Mouse (Mus musculus) kidney, embryonic 14.5 days (tissue): Measurements from ENCODE around the gene Ttc7b. TPM values are rescaled to one million over a fixed set of nuclear protein-coding genes. Genes with fewer than 3 reads are reported as not detected.

Experiments
- ATAC-seq: fragments of 200-750 bp; cut with Nextera tagmentation; 2 replicates; pipeline ENCODE4 v1.8.0; 2017; ENCODE audit warnings: moderate number of reproducible peaks, mild to moderate bottlenecking, moderate TSS enrichment, moderate library complexity; ENCODE audit not compliant: low FRiP score, low TSS enrichment
- H3K27ac ChIP-seq: fragments of 300-500 bp; sonication (generic); 2 replicates; pipeline ENCODE4 v1.5.1; 2014; ENCODE audit warnings: low read depth, mild to moderate bottlenecking, low read length, moderate library complexity, mixed read lengths
- H3K27me3 ChIP-seq: fragments of 300-500 bp; sonication (generic); 2 replicates; pipeline ENCODE4 v1.6.1; 2014; ENCODE audit warnings: mild to moderate bottlenecking, low read length; ENCODE audit not compliant: control insufficient read depth, insufficient read depth
- H3K36me3 ChIP-seq: fragments of 300-500 bp; sonication (generic); 2 replicates; pipeline ENCODE4 v1.6.1; 2014; ENCODE audit warnings: low read length, mixed read lengths; ENCODE audit not compliant: control insufficient read depth, insufficient read depth
- H3K4me1 ChIP-seq: fragments of 300-500 bp; sonication (generic); 2 replicates; pipeline ENCODE4 v1.6.1; 2014; ENCODE audit warnings: low read length, mixed read lengths; ENCODE audit not compliant: control insufficient read depth, insufficient read depth
- H3K4me2 ChIP-seq: fragments of 300-500 bp; sonication (generic); replicated peaks from 2 replicates; pipeline ENCODE4 v1.6.1; 2014; ENCODE audit warnings: low read depth, mild to moderate bottlenecking, low read length
- H3K4me3 ChIP-seq: fragments of 300-500 bp; sonication (generic); 2 replicates; pipeline ENCODE4 v1.5.1; 2014; ENCODE audit warnings: mild to moderate bottlenecking, low read length
- H3K9ac ChIP-seq: fragments of 300-500 bp; sonication (generic); 2 replicates; pipeline ENCODE4 v1.6.1; 2014; ENCODE audit warnings: low read depth, mild to moderate bottlenecking, low read length, moderate library complexity
- H3K9me3 ChIP-seq: fragments of 300-500 bp; sonication (generic); 2 replicates; pipeline ENCODE4 v1.6.1; 2016; ENCODE audit warnings: low read length; ENCODE audit not compliant: control insufficient read depth
- WGBS: fragments of 180-500 bp; shearing (Covaris S2); extraction: QIAGEN DNeasy Blood & Tissue Kit; methylation state at CpG from one replicate; pipeline ENCODE4 v1.1.7; 2014; 5-methylcytosine and 5-hydroxymethylcytosine counted together
- polyA plus RNA-seq: library from polyadenylated mRNA; unstranded; fragments of >200 nt; fragmentation: Nextera tagmentation; extraction: Ambion mirVana; gene quantifications from 2 replicates; pipeline ENCODE4 v1.2.1, GENCODE M21; 2014

Gene Ttc7b
- 6.2 and 7.6 TPM in 2 replicates for polyA plus RNA-seq

GRCm38 (mm10) chr12:100520794-100521186 is at the start of gene Ttc7b:
Gene Ttc7b, minus strand, starts transcription at chr12:100520826.
- H3K4me2 ChIP-seq = peak within 1 kb of the TSS; percentile 84
- 3% methylated on average over 33 of the region's 42 CpGs for WGBS
- peaks cover 8% of the 10 kb centered on the region; the same call in 1 of the 2 replicates for H3K4me1 ChIP-seq
- H3K9me3 ChIP-seq = no peaks in the 10 kb centered on the region
- H3K27ac ChIP-seq = peak within 1 kb of the TSS; percentile 42; the same call in 1 of the 2 replicates
- H3K4me3 ChIP-seq = peak within 1 kb of the TSS; percentile 74
- peak; percentile 87 for ATAC-seq
- H3K36me3 ChIP-seq = no peaks in the 10 kb centered on the region; the same call in 1 of the 2 replicates
- no peaks in the 10 kb centered on the region for H3K27me3 ChIP-seq
- H3K9ac ChIP-seq = peak within 1 kb of the TSS; percentile 94

- Histone ChIP-seq H3K27ac (no peak overlapping the region), H3K4me1 (no peaks in the 10 kb centered on the region), H3K4me2 (no peak overlapping the region), H3K9ac (no peak overlapping the region), H3K9me3 (no peaks in the 10 kb centered on the region), H3K27me3 (no peaks in the 10 kb centered on the region), H3K36me3 (no peaks in the 10 kb centered on the region), H3K4me3 (no peak overlapping the region)
- 81% methylated on average over 7 of the region's 7 CpGs for WGBS
- ATAC-seq = no peak
Measured at GRCm38 (mm10) chr12:100568831-100569230, 48.2 kb upstream of the Ttc7b start.

GRCm38 (mm10) chr12:100568105-100568504 is 47.5 kb upstream of the Ttc7b start:
- Histone ChIP-seq H3K27me3 (no peaks in the 10 kb centered on the region), H3K36me3 (no peaks in the 10 kb centered on the region), H3K9me3 (no peaks in the 10 kb centered on the region), H3K4me2 (no peak overlapping the region), H3K4me1 (no peaks in the 10 kb centered on the region), H3K9ac (no peak overlapping the region), H3K4me3 (no peak overlapping the region), H3K27ac (no peak overlapping the region)
- 83% methylated on average over 6 of the region's 6 CpGs for WGBS
- no peak for ATAC-seq

GRCm38 (mm10) chr12:100567627-100568026 is 47.0 kb upstream of the Ttc7b start:
- Histone ChIP-seq H3K27me3 (no peaks in the 10 kb centered on the region), H3K4me1 (no peaks in the 10 kb centered on the region), H3K4me2 (no peak overlapping the region), H3K9ac (no peak overlapping the region), H3K27ac (no peak overlapping the region), H3K4me3 (no peak overlapping the region), H3K36me3 (no peaks in the 10 kb centered on the region), H3K9me3 (no peaks in the 10 kb centered on the region)
- 79% methylated on average over 3 of the region's 3 CpGs for WGBS
- ATAC-seq = no peak

- no peak for ATAC-seq
- H3K4me1 ChIP-seq = no peaks in the 10 kb centered on the region
- no peak overlapping the region for H3K4me3 ChIP-seq
- peaks cover 4% of the 10 kb centered on the region for H3K36me3 ChIP-seq
- no peak overlapping the region for H3K4me2 ChIP-seq
- H3K9me3 ChIP-seq = no peaks in the 10 kb centered on the region
- no peak overlapping the region for H3K9ac ChIP-seq
- 86% methylated on average over 6 of the region's 6 CpGs for WGBS
- H3K27me3 ChIP-seq = no peaks in the 10 kb centered on the region
- H3K27ac ChIP-seq = no peak overlapping the region
Measured at GRCm38 (mm10) chr12:100553675-100554074, 33.0 kb upstream of the Ttc7b start.

GRCm38 (mm10) chr12:100551972-100552371 is 31.3 kb upstream of the Ttc7b start:
- 84% methylated on average over 1 of the region's 1 CpGs for WGBS
- peaks cover 4% of the 10 kb centered on the region for H3K36me3 ChIP-seq
- no peak overlapping the region for H3K9ac ChIP-seq
- ATAC-seq = no peak
- no peak overlapping the region for H3K4me3 ChIP-seq
- H3K27me3 ChIP-seq = no peaks in the 10 kb centered on the region
- no peaks in the 10 kb centered on the region for H3K9me3 ChIP-seq
- no peak overlapping the region for H3K4me2 ChIP-seq
- H3K4me1 ChIP-seq = no peaks in the 10 kb centered on the region
- no peak overlapping the region for H3K27ac ChIP-seq

GRCm38 (mm10) chr12:100544194-100544567 is 23.6 kb upstream of the Ttc7b start:
- ATAC-seq = no peak
- WGBS = 92% methylated on average over 4 of the region's 4 CpGs
- H3K4me2 ChIP-seq = no peak overlapping the region
- H3K27me3 ChIP-seq = no peaks in the 10 kb centered on the region
- no peak overlapping the region for H3K27ac ChIP-seq
- no peak overlapping the region for H3K4me3 ChIP-seq
- H3K4me1 ChIP-seq = peaks cover 6% of the 10 kb centered on the region; the same call in 1 of the 2 replicates
- H3K36me3 ChIP-seq = no peaks in the 10 kb centered on the region; the same call in 1 of the 2 replicates
- H3K9ac ChIP-seq = no peak overlapping the region
- H3K9me3 ChIP-seq = no peaks in the 10 kb centered on the region

GRCm38 (mm10) chr12:100543437-100544193 is 23.0 kb upstream of the Ttc7b start:
- no peak for ATAC-seq
- Histone ChIP-seq H3K4me2 (no peak overlapping the region), H3K27me3 (no peaks in the 10 kb centered on the region), H3K27ac (no peak overlapping the region), H3K4me1 (peaks cover 12% of the 10 kb centered on the region), H3K9me3 (no peaks in the 10 kb centered on the region), H3K9ac (no peak overlapping the region), H3K4me3 (no peak overlapping the region), H3K36me3 (no peaks in the 10 kb centered on the region; the same call in 1 of the 2 replicates)
- 83% methylated on average over 6 of the region's 6 CpGs for WGBS

GRCm38 (mm10) chr12:100542494-100542893 is 21.9 kb upstream of the Ttc7b start:
- no peak overlapping the region for H3K4me2 ChIP-seq
- ATAC-seq = no peak
- H3K9ac ChIP-seq = no peak overlapping the region
- H3K9me3 ChIP-seq = no peaks in the 10 kb centered on the region
- H3K27ac ChIP-seq = no peak overlapping the region
- no peaks in the 10 kb centered on the region for H3K27me3 ChIP-seq
- H3K4me1 ChIP-seq = peaks cover 15% of the 10 kb centered on the region
- WGBS = 84% methylated on average over 6 of the region's 6 CpGs
- H3K36me3 ChIP-seq = no peaks in the 10 kb centered on the region; the same call in 1 of the 2 replicates
- H3K4me3 ChIP-seq = no peak overlapping the region
